Mouse (Mus musculus) olfactory bulb, adult 2 months (tissue): ENCODE results near the gene Cirbp. TPM values are rescaled to one million over a fixed set of nuclear protein-coding genes. Genes with fewer than 3 reads are reported as not detected.

Experiments
- H3K27ac ChIP-seq: fragments of 200-500 bp; 2 replicates; pipeline ENCODE4 v1.5.1; 2012; ENCODE audit warnings: low read depth, low read length; ENCODE audit not compliant: insufficient read depth
- H3K4me1 ChIP-seq: fragments of 200-500 bp; 2 replicates; pipeline ENCODE4 v1.6.1; 2012; ENCODE audit warnings: low read length; ENCODE audit not compliant: control insufficient read depth, insufficient read depth
- H3K4me3 ChIP-seq: fragments of 200-500 bp; 2 replicates; pipeline ENCODE4 v1.5.1; 2012; ENCODE audit warnings: mild to moderate bottlenecking, low read depth, low read length, moderate library complexity; ENCODE audit not compliant: insufficient read depth
- CTCF ChIP-seq: fragments of 200-500 bp; IDR thresholded peaks from 2 replicates; pipeline ENCODE4 v1.5.1; 2012; ENCODE audit warnings: low read depth, mild to moderate bottlenecking, low read length, moderate library complexity; ENCODE audit not compliant: insufficient read depth
- POLR2A ChIP-seq: fragments of 200-500 bp; IDR thresholded peaks from 2 replicates; pipeline ENCODE4 v1.6.1; 2012; ENCODE audit warnings: mild to moderate bottlenecking, low read depth, low read length, moderate library complexity; ENCODE audit not compliant: insufficient read depth
- WGBS: fragments of 180-500 bp; shearing (Covaris S2); methylation state at CpG from one replicate; pipeline ENCODE4 v1.1.7; 2018; 5-methylcytosine and 5-hydroxymethylcytosine counted together
- polyA plus RNA-seq: library from polyadenylated mRNA; stranded (reverse); fragments of >200 nt; gene quantifications from 2 replicates; pipeline ENCODE4 v1.2.4, GENCODE M21; 2012; ENCODE audit warnings: low replicate concordance; ENCODE audit not compliant: missing spikeins, insufficient read depth, insufficient read length

Cirbp gene
- not detected in 2 replicates for polyA plus RNA-seq

DNA sequence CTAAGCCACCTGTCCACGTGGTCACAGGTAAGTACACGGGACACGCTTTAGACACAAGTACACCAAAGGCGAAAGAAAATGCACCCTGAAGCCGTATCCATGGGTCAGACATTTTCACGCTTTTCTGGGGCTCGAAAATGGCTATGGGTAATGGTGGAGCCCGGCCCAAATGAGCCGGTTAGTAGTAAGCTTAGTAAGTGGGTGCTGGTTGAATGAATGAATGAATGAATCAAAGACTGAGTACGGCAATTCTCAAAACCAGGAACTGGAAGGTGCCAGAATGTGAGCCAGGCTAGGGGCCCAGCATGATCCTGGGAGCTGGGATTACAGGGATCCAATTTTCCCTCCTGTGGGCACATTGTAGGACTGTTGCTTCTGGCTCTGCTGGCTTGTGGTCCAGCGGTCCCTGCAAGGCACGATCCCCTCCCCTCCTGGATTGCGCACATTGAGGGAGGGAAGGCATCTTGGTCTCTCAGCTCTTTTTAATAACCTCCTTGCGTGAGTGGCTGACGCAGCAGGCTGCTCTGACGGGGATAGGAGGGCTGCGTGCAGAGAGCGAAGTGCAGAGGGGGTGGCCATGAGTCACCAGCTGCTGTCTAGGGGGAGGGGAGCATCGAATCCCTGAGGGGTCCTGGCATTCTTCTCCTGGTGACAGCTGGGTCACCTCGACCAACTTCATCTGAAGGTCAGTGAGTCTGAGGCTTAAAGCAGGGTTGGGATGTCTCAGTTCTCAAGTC lies at the start of gene Cirbp:
Gene Cirbp (plus strand): TSS at position 594 of the 737 bp plus-strand sequence.
- TF ChIP-seq POLR2A, result no peak
- no peak for TF ChIP-seq CTCF
- WGBS, result 8% methylated on average over 20 of the region's 20 CpGs
- H3K27ac ChIP-seq, result peak within 1 kb of the TSS; percentile 87
- H3K4me3 ChIP-seq, result peak within 1 kb of the TSS; percentile 48
- H3K4me1 ChIP-seq, result peaks cover 61% of the 10 kb centered on the region

DNA sequence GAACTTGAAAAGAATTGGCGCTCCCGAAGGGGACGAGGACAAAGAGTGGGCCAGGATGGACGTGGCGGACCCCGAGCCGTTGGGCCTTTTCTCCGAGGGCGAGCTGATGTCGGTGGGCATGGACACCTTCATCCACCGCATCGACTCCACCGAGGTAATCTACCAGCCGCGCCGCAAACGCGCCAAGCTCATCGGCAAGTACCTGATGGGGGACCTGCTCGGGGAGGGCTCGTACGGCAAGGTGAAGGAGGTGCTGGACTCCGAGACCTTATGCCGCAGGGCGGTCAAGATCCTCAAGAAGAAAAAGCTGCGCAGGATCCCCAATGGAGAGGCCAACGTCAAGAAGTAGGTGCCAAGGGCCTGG lies 49.2 kb upstream of the Cirbp start:
- TF ChIP-seq POLR2A (no peak), CTCF (no peak)
- peaks cover 33% of the 10 kb centered on the region for H3K4me1 ChIP-seq
- under 1% methylated on average over 27 of the region's 27 CpGs for WGBS
- H3K4me3 ChIP-seq, result peak overlapping the region; percentile 74
- no peak overlapping the region for H3K27ac ChIP-seq

DNA sequence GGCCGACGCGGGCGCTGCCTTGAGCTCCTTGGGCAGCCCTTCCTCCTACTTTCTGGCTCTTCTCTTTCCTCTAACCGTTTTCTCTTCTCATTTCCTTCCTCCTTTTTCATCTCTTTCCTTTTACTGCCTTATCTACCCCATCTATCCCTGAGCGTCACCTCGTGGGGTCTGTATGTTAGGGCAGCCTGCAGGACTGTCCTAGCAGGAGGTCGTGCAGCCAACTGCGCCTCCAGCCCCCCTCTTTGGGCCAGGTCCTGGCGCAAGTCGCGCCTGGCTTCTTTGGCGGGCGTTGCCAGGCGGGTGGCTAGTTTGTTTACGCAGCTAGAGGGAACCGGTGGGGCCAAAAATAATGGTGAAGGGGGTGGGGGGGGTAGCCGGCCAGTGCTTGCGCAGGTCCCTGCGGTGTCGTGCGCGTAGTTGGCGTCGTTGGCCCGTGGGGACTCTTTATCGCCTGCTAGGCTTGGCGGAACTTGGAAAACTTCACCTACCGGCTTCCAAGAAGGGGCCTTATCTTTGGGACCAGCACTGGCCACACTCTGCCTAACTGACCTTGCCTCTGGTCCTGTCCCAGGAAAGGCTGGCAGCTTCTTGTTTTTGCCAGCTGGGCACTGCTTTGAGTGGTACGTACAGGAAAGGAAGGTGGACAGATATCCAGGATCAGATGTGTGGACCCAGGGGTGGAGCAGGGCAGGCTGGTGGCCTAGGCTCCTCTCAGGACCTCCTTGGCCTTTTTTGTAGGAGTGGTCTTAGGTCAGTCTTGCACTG lies 48.7 kb upstream of the Cirbp start:
- WGBS, result 4% methylated on average over 30 of the region's 30 CpGs
- peak overlapping the region; percentile 74 for H3K4me3 ChIP-seq
- no peak for TF ChIP-seq POLR2A
- no peak for TF ChIP-seq CTCF
- peaks cover 33% of the 10 kb centered on the region for H3K4me1 ChIP-seq
- H3K27ac ChIP-seq, result no peak overlapping the region

DNA sequence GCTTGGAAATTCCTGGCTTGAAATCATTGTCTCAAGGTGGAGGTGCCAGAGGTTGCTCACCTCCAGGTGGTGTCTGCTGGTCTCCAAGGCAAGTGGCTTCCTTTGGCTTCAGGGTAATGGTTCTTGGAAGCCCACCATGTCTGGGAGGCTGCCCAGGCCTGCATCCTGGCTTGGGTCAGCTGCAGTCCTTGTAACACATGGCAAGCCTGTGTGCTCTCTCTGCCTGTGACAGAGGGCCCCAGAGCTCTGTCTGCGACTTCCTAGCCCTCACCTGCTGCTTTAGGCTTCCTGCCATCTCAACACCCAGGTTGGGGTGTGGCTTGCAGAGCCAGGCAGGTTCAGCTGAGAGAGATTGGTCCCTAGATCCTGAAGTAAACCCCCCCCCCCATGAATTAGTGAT lies 48.0 kb upstream of the Cirbp start:
- Histone ChIP-seq H3K4me3 (peak overlapping the region; percentile 74), H3K4me1 (peaks cover 33% of the 10 kb centered on the region), H3K27ac (no peak overlapping the region)
- TF ChIP-seq CTCF (no peak), POLR2A (no peak)
- WGBS, result 26% methylated on average over 1 of the region's 1 CpGs

DNA sequence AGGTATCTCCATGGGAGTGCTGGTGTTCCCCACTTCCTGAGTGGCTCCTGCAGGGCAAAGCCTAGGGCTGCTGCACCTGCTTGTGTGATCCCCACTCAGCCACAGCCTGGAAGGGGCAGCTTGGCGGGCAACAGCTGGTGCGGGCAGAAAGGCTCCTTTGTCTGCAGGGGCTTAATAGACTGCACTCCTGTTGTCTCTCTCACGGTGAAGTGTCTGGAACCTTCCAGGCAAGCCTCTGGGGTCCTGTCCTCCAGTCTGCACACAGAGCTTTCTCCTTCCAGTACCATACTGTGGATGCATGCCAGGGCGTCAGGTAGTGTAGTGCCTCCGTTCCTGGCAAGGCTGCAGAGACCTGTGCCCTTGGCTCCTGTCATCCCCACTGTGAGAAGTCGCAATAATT lies 47.2 kb upstream of the Cirbp start:
- Histone ChIP-seq H3K4me3 (no peak overlapping the region), H3K4me1 (peaks cover 33% of the 10 kb centered on the region), H3K27ac (no peak overlapping the region)
- 43% methylated on average over 6 of the region's 6 CpGs for WGBS
- TF ChIP-seq CTCF, result no peak
- no peak for TF ChIP-seq POLR2A

DNA sequence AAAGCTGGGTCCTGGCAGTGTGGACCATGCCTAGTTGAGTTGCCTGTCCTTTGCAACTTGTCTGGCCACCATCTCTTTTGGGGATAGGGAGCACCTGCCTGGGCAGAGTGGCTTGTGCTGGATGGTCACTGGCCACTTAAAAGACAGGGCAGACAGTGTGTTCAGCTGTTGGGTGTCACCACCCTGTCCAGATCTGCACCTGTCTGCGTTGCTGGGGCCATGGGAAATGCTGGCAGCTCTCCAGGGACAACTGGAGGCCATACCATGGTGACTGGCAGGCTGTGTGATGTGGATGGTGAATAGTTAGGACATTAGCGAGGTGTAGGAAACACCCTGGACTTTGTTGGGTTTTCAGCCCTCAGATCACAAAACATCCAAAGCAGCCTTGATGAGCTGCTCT lies 45.6 kb upstream of the Cirbp start:
- 54% methylated on average over 2 of the region's 2 CpGs for WGBS
- peaks cover 32% of the 10 kb centered on the region for H3K4me1 ChIP-seq
- no peak overlapping the region for H3K4me3 ChIP-seq
- TF ChIP-seq CTCF, result no peak
- no peak for TF ChIP-seq POLR2A
- no peak overlapping the region for H3K27ac ChIP-seq

DNA sequence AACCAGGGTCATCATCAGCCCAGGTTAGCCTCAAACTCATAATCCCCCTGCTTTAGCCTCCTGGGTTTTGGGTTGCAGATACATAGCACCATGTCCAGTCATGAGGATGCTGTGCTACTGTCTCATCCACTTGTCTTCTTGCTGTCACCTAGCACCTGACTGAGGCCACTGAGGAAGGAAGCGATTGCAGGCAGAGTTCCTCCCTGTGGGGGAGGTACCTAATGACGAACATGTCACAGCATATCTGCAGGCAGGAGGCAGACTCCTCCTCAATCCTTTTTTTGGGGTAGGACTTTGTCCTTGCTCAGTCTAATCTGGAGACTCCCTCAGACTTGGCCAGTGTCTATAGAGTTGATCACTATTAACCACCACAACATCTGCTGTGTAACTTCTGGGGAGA lies 44.1 kb upstream of the Cirbp start:
- Histone ChIP-seq H3K4me1 (peaks cover 29% of the 10 kb centered on the region), H3K4me3 (no peak overlapping the region), H3K27ac (no peak overlapping the region)
- 67% methylated on average over 2 of the region's 2 CpGs for WGBS
- TF ChIP-seq POLR2A (no peak), CTCF (no peak)

DNA sequence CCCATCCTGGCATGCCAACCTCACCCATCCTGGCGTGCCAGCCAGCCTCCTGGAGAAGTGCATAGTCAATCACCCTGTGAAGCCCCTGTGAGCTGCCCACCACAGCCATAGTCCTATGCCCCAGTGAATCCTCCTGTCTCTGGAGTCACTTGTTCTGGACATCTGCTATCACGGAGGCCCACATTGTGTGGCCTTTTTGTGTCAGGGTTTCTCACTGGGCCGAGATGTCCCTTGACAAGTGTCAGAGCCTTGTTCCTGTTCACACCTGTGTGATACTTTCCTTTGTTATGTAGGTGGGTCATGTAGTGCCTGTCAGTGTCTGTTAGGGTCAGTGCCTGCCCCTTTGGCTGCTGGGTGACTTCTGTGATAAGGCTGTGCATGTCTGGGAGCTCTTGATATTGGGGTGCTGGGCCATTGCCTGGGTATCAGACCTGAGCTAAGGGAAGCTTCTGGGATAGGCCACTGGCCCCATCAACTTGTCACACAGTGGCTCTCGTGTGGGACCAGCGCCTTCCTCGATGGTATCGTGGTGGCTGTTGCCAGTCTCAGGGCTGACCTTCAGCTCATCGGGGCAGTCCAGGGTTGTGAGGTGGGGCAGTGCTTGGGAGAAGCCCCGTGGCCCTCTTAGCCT lies 41.7 kb upstream of the Cirbp start:
- 91% methylated on average over 9 of the region's 9 CpGs for whole genome bisulfite sequencing
- no peak overlapping the region for H3K4me3 ChIP-seq
- TF ChIP-seq CTCF (no peak), POLR2A (no peak)
- H3K27ac ChIP-seq, result no peak overlapping the region
- H3K4me1 ChIP-seq, result peaks cover 9% of the 10 kb centered on the region

DNA sequence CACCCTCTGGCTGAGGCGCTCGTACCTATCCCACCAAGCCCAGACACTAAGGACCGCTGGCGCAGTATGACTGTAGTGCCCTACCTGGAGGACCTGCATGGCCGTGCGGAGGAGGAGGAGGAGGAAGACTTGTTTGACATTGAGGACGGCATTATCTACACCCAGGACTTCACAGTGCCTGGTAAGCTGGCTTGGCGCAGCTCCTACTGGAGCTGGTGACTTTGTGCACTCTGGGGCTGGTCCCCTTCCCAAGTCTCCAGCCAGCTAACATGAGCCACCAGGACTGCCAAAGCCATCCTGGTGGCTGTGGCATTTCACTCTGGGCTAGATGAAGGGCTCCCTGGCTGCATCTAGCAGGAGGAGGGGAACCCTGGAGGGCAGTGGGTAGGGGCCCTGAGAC lies 37.9 kb upstream of the Cirbp start:
- 0 out of 2 replicates have a peak, but pooled peaks have one; percentile 17 for TF ChIP-seq POLR2A
- TF ChIP-seq CTCF, result no peak
- no peak overlapping the region for H3K4me3 ChIP-seq
- H3K27ac ChIP-seq, result no peak overlapping the region
- 90% methylated on average over 8 of the region's 8 CpGs for WGBS
- peaks cover 21% of the 10 kb centered on the region for H3K4me1 ChIP-seq
